Mouse (Mus musculus): ENCODE data around the gene Rpl3l. TPM values are rescaled to one million over a fixed set of nuclear protein-coding genes. Genes with fewer than 3 reads are reported as not detected.

Rpl3l gene
- 100 to 1,000 TPM; 375 to 390 TPM for total RNA-seq (2021)

DNA sequence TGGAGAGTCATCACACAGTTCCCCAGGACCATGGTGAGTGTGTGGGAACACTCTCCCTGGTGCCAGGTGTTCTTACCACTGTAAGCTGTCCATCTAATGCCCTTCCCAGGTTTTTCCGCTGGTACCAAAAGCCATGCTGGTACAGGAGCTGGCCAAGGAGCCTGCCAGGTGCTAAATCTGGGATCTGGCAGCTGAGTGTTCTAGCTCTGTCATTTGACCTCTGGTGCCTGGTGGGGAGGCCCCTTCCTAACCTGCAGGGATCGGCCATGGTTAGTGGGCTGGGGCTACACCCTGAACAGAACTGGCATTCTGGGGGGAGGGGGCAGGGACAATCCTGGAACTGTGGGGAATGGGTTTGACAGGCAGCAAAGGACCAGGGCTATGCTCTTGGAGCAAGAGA lies at the start of gene Rpl3l:
Gene Rpl3l, plus strand, starts transcription at position 203 of the 400 bp plus-strand sequence.
- intact Hi-C loops (cut with DNase I), result no loop called here
- DNase-seq (ENCODE audit: low spot score), result no peak

DNA sequence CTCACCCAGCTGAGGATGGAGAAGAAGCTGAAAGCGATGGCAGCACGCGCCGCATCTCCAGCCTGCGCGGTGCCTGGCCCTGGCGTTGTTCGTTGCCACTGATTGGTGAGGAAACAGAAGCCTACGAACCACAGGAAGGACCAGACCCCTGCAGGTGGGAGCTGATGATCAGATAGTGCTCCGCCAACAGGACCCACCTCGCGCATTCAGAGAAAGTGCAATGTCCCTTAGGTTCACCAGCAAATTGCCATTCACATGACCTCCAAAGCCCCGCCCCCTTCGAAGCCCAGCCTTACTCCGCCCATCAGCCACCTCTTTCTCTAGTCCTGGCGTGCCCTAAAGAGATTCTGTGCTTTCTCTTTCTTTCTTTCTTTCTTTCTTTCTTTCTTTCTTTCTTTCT lies 41.1 kb upstream of the Rpl3l start:
- DNase-seq (ENCODE audit: low spot score), result no peak
- intact Hi-C loops (cut with DNase I), result no loop called here

DNA sequence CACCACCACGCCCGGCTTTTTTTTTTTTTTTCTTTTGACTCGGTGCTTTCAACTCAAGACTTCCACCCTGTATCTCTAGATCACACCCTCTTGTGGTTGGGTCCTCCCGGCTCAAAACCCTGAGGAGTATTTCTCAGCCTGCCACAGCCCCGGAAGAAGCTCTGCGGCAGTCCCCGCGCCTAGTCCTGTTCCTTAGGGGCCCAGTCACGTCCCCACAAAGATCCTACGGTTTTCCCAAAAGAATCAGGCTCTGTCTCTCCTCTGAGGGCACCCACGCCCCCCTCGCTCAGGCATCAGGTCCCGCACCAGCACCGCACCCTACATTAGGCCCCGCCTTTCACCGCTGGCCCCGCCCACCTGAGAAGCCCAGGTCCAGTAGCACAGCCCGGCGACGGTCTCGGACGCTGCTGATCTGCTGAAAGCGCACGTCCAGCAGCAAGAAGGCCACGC lies 40.4 kb upstream of the Rpl3l start:
- intact Hi-C loops (cut with DNase I), result no loop called here
- no peak for DNase-seq (ENCODE audit: low spot score)

DNA sequence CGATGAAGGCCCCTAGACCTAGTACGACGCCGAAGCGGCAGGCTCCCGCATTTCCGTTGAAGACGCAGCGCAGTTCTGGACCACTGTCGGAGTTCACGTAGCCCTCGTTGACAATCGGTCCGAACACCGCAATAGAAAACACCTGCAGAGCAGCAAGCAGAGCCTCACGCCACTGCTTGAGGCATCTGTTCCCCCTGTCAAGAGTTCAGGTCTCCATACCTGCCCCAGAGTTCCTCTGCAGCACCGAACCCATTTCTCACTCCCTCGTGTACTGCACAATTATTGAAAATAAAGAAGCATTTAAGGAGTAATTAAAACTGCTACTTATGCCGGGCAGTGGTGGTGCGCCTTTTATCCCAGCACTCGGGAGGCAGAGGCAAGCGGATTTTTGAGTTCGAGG lies 40.0 kb upstream of the Rpl3l start:
- no peak for DNase-seq (ENCODE audit: low spot score)
- intact Hi-C loops (cut with DNase I), result no loop called here

DNA sequence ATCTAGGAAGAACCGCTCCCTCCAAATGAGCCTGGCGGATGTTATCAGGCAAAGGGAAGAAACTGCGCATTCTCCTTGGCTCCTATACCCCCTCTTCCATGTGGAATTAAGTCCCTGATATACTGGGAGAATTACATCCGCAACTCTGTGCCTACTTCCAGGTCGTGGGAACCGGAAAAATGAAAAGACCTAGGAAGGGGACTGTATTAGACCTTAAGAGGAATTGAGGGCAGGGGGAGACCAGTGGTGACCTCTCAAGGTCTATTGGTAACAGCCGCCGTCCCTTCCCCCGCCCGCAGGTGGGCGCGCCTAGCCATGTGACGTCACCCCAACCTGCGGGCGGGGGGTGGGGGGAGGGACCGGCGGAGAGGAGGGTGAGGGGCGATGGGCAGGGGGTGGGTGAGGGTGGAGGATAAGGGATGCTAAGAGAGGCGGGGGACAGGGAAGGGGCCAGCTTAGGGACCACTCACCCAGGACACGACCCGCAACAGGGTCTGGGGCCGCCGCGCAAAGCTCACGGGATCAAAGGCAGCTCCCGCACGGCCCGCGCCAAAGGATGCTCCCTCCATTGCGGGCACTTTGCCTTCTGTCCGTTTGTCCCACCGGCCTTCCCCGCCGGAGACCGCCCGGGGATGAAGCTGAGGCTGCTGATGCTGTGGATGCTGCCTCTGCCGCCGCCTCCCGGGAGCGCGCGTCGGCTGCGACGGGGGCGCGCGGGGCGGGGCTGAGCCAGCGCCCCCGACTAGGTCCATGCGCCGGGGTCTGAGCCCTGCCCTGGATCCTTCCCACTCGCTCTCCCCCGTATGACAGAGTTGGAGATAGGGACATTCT lies 38.2 kb upstream of the Rpl3l start, which contains the start of gene Syngr3:
Gene Syngr3, minus strand, starts transcription at position 705 of the 831 bp plus-strand sequence.
- intact Hi-C loops (cut with DNase I), result no loop called here

DNA sequence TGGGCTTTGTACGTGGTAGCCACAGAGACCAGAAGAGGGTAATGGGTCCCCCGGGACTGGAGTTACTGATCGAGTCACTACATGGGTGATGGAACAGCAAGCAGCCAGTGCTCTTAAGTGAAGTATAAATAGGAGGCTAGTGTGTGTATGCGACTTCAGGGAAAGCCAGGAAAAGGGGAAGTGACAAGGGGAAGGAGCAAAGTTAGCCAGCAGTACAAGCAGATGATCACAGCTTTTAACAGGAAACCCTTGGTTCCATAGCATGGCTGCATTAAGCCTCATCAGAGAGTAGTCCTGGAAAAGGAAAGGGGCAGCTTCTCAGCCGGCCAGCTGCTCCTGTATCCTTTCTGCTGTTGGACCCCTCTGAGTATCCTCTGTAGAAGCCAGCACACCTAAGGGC lies 35.2 kb upstream of the Rpl3l start:
- DNase-seq (ENCODE audit: low spot score), result no peak
- intact Hi-C loops (cut with DNase I), result no loop called here

More for the DNA sequence above, 38.2 kb upstream of the Rpl3l start, which contains the start of gene Syngr3:
- no peak for DNase-seq (ENCODE audit: low spot score)

DNA sequence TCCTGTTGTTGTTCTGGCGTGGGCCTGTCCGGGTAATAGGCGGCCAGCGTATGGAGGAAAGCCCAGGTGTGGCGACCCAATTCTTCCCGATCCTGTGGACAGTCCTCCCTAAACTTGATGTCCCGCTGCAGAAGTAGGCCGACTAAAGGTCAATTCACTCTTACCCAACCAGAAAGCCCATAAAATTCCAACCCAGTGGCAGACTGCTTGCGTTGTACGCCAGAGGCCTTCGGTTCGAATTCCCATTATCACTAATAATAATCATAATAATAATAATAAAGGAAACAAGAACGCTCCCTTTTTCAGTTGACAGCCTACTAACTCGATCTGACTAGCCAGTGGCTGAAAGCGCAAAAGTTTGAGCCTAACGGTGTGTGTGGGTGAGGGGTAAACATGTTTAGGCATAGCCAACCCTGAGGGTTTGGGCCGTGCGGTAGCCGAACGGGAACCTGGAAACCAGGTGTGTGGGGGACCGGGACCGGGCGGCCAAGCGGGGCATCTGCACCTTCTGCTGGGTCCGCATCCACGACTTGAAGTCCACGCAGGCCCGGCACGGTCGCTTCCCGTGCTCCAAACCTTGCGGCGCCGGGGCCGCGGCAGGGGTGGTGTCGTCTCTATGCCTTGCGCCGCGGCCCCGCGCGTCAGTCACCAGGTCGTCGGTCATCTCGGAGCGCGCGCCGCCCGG lies 32.2 kb upstream of the Rpl3l start:
- intact Hi-C loops (cut with DNase I), result no loop called here
- DNase-seq (ENCODE audit: low spot score), result no peak

DNA sequence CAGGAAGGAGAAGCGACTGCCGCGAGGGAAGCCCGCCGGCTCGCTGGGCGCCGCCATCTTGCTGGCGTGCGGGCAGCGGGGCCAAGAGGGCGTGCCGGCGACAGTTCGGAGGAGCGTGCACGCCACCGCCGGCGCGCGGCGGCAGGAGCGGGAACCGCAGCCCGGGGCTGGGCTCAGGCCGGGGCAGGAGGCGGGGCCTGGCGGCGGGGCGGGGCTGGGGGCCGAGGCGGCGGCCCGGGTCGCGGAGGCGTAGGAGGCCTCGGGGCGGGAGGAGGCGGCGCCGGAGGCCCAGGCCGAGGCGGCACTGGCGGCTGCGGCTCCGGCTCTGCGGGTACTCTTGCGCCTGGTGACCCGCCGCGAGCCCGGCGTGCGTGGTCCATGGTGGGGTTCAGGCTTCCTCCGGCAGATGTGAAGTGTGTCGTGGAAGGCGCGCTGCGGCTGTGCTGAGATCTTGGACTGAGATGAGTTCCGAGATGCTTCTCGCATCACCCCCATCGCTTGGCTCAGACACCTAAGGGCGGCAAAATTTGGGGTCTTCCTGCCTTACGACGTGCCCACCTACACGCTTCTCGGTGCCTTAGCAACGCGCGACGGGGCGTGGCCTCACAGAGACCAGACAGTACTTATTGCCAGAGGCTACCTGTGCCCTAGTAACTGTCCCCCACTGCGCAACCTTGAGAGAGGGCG lies 31.5 kb upstream of the Rpl3l start, which contains the start of the genes Gfer and Noxo1:
Gene Gfer, minus strand, starts transcription at position 146 of the 687 bp plus-strand sequence.
Gene Noxo1, plus strand, starts transcription at position 224 of the 687 bp plus-strand sequence.
- intact Hi-C loops (cut with DNase I), result no loop called here

DNA sequence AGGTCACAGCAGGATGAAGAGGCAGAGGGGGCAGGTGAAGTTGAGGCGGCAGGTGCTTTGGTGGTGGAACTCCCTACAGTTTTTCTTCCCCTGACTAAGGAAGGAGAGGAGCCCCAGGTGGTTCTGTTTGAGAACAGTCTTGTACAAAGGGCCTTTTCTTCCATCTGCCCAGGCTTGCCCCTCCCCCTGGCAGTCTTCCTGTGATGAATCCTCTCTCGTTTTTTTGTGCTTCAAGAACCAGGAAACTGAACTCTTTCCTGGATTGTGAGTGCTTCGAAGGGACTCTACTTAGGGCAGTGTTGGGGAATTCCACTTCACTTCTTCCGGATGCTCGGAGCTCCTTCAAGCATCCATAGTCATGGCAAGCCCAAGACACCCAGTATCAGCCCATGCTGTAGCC lies 29.6 kb upstream of the Rpl3l start:
- no peak for DNase-seq (ENCODE audit: low spot score)
- intact Hi-C loops (cut with DNase I), result no loop called here

More for the DNA sequence above, 31.5 kb upstream of the Rpl3l start, which contains the start of the genes Gfer and Noxo1:
- DNase-seq (ENCODE audit: low spot score), result peak; percentile 79

DNA sequence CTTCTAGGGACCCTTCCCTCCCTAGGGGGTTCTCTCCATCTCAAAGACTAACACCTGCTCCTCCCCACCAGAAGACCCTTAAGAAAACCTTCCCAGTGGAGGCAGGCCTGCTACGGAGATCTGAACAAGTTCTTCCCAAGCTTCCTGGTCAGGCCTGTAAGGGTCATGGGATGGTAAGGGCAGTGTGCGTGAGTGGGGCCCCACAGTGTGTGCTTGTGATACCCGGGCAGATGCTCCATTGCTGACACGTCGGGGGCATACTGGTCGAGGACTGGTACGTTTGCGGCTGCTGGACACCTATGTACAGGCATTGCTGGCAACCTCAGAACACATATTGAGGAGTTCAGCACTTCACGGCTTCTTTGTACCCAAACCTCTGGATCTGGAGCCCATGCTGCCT lies 28.9 kb upstream of the Rpl3l start:
- no peak for DNase-seq (ENCODE audit: low spot score)
- intact Hi-C loops (cut with DNase I), result no loop called here

DNA sequence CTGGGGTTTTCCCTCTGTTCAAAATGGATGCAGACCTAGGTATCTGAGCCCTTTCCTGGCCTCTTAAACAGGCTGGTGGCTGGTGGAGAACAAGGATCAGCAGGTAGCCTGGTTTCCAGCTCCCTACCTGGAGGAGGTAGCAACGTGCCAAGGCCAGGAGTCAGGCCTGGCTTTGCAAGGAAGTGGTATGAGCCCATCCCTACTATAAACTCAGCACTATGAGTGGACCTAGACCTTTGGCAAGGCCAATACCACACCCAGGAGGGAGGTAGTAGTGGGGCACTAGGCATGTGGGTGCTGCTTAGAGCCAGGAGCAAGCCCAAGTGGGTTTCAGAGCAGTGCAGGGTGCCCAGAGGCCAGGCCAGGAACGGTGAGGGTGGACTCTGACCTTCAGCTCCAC lies 28.1 kb upstream of the Rpl3l start:
- DNase-seq (ENCODE audit: low spot score), result no peak
- intact Hi-C loops (cut with DNase I), result no loop called here

DNA sequence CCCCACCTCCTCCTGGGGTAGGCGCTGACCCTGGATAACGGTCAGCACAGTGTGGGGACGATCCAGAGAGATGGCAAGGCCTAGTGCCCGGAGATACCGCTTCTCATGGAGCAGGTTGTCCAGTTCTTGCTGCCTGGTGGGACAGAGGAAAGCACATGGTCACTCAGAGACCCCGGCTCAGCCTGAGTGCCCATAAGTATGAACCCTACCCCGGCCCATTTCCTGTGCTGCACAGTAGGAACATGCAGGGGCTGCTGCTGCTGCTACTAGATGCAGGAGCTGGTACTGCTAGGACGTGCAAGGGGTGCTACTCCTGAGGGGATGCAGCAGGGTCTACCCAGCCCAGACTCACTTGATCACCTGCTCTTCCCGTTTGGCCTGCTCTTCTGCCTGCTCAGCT lies 26.4 kb upstream of the Rpl3l start:
- intact Hi-C loops (cut with DNase I), result no loop called here
- DNase-seq (ENCODE audit: low spot score), result no peak

DNA sequence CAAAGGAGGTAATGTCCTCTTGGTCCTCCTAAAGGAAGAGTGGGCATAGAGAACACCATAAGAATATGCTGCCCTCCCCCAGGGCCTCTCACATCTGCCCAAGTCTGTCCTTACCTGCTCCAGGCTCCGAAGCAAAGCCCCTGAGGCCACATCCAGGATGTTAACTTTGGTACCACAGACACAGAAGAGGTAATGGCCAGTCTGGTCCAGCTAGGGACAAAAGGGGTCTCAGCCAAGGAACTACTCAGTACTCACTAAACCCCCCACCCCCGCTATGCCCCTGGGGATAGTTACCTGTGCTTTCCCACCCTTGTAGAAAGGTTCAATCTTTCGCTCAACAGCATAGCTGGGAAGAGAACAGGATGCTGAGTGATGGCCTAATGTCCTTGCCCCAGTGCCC lies 21.8 kb upstream of the Rpl3l start:
- DNase-seq (ENCODE audit: low spot score), result no peak
- intact Hi-C loops (cut with DNase I), result no loop called here

DNA sequence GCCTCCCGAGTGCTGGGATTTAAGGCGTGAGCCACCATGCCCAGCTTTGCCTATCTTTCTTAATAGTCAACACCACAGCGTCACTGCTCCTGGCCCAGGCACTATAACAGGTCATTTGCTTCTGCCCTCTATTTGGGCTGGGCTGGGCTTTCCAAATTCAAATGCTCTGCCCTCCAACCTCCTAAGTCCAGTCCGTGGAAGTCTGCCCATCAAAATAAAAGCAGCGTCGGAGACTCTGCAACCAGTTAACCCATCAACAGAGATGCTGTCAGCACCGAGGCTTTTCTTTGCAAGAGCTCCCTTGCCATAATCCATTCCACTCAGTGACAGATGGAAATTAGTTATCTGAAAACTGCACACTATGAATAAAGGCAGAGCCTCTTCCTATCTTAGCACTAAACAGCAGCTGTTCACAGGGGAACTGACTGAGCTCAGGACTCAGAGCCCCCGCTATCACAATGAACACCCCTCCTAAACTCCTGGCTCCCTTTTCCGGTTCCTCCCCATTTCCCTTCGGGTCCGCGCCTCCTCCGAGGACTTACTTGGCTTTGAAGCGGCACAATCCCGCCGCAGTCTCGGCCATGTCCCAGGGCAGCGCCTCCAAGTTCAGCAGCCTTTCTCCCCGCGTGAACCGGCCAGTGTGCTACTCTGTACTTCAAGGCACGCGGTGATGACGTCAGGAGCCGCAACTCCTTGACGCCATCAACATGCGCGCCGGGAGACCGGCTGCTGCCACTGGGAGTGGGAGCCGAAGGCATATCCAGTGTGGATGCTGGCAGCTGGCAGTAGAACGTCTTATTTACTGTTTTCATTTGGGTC lies 20.4 kb upstream of the Rpl3l start, which contains the start of gene Tbl3:
Gene Tbl3, minus strand, starts transcription at position 679 of the 819 bp plus-strand sequence.
- peak; percentile 85 for DNase-seq (ENCODE audit: low spot score)
- intact Hi-C loops (cut with DNase I), result loop anchor here (1.0 kb wide), 1 partner anchor 31 kb away; no protein-coding TSS in a partner anchor

DNA sequence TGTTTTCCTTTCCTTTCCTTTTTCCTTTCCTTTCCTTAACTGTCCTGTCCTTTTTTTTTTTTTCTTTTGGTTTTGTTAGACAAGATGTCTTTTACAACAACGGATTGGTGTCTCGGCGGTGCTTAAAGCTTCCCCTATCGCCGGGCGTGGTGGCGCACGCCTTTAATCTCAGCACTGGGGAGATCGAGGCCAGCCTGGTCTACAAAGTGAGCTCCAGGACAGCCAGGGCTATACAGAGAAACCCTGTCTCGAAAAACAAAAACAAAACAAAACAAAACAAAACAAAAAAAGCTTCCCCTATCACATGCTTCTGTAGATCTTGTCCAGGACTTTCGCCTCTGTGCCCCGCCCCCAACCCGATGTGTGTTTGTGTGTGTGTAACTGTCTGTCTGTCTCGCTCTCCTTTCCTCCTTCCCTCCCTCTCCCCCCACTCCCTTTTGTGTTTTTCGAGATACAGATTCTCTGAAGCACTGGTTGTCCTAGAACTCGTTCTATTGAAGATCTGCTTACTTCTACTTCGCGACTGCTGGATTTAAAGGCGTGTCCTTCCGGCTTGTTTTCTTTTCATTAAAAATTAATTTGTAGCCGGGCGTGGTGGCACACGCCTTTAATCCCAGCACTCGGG lies 19.7 kb upstream of the Rpl3l start:
- intact Hi-C loops (cut with DNase I), result loop anchor here (1.0 kb wide), 1 partner anchor 32 kb away; no protein-coding TSS in a partner anchor
- DNase-seq (ENCODE audit: low spot score), result no peak

DNA sequence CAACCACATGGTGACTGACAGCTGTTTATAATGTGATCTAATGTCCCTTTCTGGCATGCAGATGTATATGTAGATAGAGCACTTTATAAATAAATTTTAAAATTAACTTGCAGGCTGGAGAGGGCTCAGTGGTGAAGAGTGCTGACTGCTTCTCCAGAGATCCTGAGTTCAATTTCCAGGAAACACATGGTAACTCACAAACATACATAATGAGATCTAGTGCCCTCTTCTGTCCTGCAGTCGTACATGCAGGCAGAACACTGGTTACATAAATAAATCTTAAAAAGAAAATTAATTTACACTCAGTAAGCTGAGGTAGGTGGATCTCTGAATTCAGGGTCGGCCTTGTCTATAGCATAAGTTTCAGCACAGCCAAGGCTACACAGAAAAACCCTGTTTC lies 19.0 kb upstream of the Rpl3l start:
- intact Hi-C loops (cut with DNase I), result no loop called here
- no peak for DNase-seq (ENCODE audit: low spot score)

DNA sequence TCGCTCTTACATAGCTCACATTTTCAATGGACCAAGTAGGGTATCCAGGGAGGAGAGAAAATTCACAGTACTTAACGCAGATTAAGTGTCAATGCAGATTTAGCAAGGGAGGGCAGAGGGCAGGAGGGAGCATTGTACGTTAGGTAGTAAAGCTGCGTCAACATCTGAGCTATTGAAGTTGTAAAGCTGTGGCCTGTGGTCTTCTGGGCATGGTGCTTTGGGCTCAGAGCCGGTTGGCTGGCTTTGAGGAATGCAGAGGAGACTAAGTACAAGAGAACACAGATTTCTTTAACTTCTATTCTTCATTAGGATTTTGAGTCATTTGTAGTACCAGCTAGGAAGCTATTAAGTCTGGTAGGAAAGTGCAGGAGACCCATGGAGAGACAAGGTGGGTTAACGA lies 12.1 kb upstream of the Rpl3l start:
- intact Hi-C loops (cut with DNase I), result loop anchor here (5.0 kb wide), 1 partner anchor 188 kb away; the partner anchor contains the start of gene Traf7
- no peak for DNase-seq (ENCODE audit: low spot score)

DNA sequence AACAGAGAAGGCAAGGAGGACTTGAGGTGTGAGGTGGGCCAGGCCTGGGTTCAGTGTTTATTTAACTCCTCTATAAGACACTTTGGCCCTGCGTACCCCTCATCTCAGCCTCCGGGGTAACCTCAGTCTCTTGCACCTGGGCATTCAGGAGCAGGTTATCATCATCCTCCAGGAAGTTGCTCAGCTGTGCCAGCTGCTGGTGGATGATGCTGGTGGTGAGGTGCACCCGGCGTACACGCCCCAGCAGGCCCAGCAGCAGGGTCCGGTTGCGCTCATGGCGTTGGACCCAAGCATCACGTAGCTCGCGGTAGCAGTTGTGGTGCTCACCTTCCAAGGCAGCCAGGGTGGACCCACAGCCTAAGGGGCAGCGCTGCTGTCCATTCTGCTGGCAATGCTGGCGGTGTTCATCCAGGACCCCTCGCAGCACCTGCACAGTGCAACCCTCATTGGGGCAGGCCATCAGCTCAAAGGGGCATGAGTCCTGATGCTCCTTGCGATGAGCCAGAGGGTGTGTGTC lies 11.4 kb upstream of the Rpl3l start:
- intact Hi-C loops (cut with DNase I), result loop anchor here (5.0 kb wide), 1 partner anchor 189 kb away; the partner anchor contains the start of gene Traf7
- DNase-seq (ENCODE audit: low spot score), result no peak

Measured in heart, postnatal 25 days (tissue).